Mouse (Mus musculus): ENCODE data around the gene Atg2b. TPM values are rescaled to one million over a fixed set of nuclear protein-coding genes. Genes with fewer than 3 reads are reported as not detected.

Atg2b gene
- polyA plus RNA-seq (2015; fragmentation: Nextera tagmentation; extraction: Ambion mirVana) = 12.8 and 13.1 TPM in 2 replicates

GRCm38 (mm10) chr12:105685001-105685691, at the start of gene Atg2b:
Gene Atg2b (minus strand): TSS chr12:105685211.
- peak; percentile 93 for ATAC-seq (ENCODE audit: low FRiP score)
- peak within 1 kb of the TSS; percentile 89 for H3K4me2 ChIP-seq
- peaks cover 39% of the 10 kb centered on the region for H3K4me1 ChIP-seq (replicated peaks)
- peak within 1 kb of the TSS; percentile 92 for H3K9ac ChIP-seq
- peak within 1 kb of the TSS; percentile 95 for H3K27ac ChIP-seq
- no peaks in the 10 kb centered on the region for H3K27me3 ChIP-seq
- peaks cover 19% of the 10 kb centered on the region for H3K36me3 ChIP-seq
- H3K9me3 ChIP-seq = no peaks in the 10 kb centered on the region
- under 1% methylated on average over 73 of the region's 73 CpGs for WGBS
- peak within 1 kb of the TSS; percentile 95 for H3K4me3 ChIP-seq

DNA sequence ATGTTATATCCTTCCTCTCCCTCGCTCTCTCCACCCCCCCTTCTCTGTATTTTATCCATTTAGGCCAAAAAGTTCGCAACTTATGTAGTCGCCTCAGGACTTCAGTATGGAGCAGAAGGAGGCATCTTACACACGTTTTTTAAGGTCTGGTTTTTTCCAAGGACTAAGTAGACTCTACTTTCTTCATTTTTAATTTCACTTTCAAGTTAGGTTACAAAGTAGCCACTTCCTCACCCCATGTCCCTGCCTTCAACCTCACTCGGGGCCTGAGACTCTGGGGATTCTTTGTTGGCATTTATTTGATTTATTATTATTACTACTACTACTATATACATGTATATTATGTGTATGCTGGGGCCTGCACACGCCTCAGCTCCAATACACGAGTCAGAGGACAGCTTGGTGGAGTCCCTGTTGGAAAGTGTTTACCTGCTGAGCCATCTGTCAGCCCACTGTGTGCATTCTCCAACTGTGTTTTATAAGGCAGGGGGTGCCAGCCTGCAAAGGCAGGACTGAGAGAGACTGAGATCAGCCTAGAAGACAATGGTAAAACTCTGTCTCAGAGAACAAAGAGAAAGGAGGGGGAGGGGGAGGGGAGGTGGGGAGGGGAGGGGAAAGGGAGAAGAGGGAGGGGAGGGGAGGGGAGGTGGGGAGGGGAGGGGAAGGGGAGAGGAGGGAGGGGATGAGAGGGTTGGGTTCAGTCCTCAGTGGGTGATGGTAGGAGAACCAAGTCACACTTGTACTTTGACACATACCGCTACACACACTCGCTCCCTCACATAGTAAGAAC, 48.6 kb upstream of the Atg2b start:
- no peak overlapping the region for H3K9ac ChIP-seq
- H3K27me3 ChIP-seq = no peaks in the 10 kb centered on the region
- WGBS = 69% methylated on average over 9 of the region's 9 CpGs
- ATAC-seq (ENCODE audit: low FRiP score) = no peak
- no peaks in the 10 kb centered on the region for H3K9me3 ChIP-seq
- H3K4me3 ChIP-seq = no peak overlapping the region
- H3K4me2 ChIP-seq = no peak overlapping the region
- H3K27ac ChIP-seq = no peak overlapping the region
- H3K4me1 ChIP-seq (replicated peaks) = no peaks in the 10 kb centered on the region
- H3K36me3 ChIP-seq = no peaks in the 10 kb centered on the region

GRCm38 (mm10) chr12:105730851-105731460, 45.9 kb upstream of the Atg2b start:
- no peaks in the 10 kb centered on the region for H3K9me3 ChIP-seq
- no peak overlapping the region for H3K4me3 ChIP-seq
- ATAC-seq (ENCODE audit: low FRiP score) = no peak
- no peak overlapping the region for H3K27ac ChIP-seq
- no peaks in the 10 kb centered on the region for H3K27me3 ChIP-seq
- no peak overlapping the region for H3K9ac ChIP-seq
- H3K4me1 ChIP-seq (replicated peaks) = no peaks in the 10 kb centered on the region
- 83% methylated on average over 6 of the region's 6 CpGs for WGBS
- no peak overlapping the region for H3K4me2 ChIP-seq
- no peaks in the 10 kb centered on the region for H3K36me3 ChIP-seq

- H3K4me1 ChIP-seq (replicated peaks) = no peaks in the 10 kb centered on the region
- H3K36me3 ChIP-seq = no peaks in the 10 kb centered on the region
- H3K27me3 ChIP-seq = no peaks in the 10 kb centered on the region
- ATAC-seq (ENCODE audit: low FRiP score) = no peak
- no peak overlapping the region for H3K4me2 ChIP-seq
- H3K27ac ChIP-seq = no peak overlapping the region
- 31% methylated on average over 8 of the region's 8 CpGs for WGBS
- H3K4me3 ChIP-seq = no peak overlapping the region
- H3K9me3 ChIP-seq = no peaks in the 10 kb centered on the region
- no peak overlapping the region for H3K9ac ChIP-seq
Observed at GRCm38 (mm10) chr12:105727964-105728363, 43.0 kb upstream of the Atg2b start.

- Histone ChIP-seq H3K36me3 (no peaks in the 10 kb centered on the region), H3K9ac (no peak overlapping the region), H3K9me3 (no peaks in the 10 kb centered on the region), H3K4me2 (no peak overlapping the region), H3K27me3 (no peaks in the 10 kb centered on the region), H3K27ac (no peak overlapping the region), H3K4me3 (no peak overlapping the region), H3K4me1 (replicated peaks) (no peaks in the 10 kb centered on the region)
- no peak for ATAC-seq (ENCODE audit: low FRiP score)
- 93% methylated on average over 3 of the region's 3 CpGs for WGBS
Observed at GRCm38 (mm10) chr12:105727268-105727667, 42.3 kb upstream of the Atg2b start.

DNA sequence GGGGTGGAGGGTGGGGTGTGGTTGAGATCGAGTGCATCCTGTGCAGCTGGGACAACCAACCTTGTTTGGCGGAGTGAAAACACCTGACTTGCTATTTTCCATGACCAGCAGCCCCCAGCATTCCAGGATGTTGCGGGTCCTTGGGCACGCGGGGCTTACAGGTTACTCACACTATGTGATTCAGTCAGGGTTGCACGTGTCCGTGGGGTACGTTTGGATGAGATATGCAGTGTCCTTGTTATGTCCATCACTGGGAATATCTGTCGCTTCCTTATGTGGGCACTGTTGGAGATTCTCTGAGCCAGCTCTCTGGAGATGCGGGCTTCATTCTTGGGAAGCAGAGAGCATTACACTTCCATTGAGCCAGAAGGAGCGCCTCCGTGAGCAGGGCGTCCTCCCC, 40.7 kb upstream of the Atg2b start:
- H3K9me3 ChIP-seq = no peaks in the 10 kb centered on the region
- no peaks in the 10 kb centered on the region for H3K27me3 ChIP-seq
- 84% methylated on average over 13 of the region's 13 CpGs for WGBS
- no peak overlapping the region for H3K27ac ChIP-seq
- ATAC-seq (ENCODE audit: low FRiP score) = no peak
- no peak overlapping the region for H3K9ac ChIP-seq
- H3K4me2 ChIP-seq = no peak overlapping the region
- peaks cover 14% of the 10 kb centered on the region for H3K4me1 ChIP-seq (replicated peaks)
- no peak overlapping the region for H3K4me3 ChIP-seq
- no peaks in the 10 kb centered on the region for H3K36me3 ChIP-seq

- 46% methylated on average over 1 of the region's 1 CpGs for WGBS
- Histone ChIP-seq H3K4me2 (no peak overlapping the region), H3K4me3 (no peak overlapping the region), H3K9ac (no peak overlapping the region), H3K9me3 (no peaks in the 10 kb centered on the region), H3K27ac (no peak overlapping the region), H3K27me3 (no peaks in the 10 kb centered on the region), H3K36me3 (no peaks in the 10 kb centered on the region), H3K4me1 (replicated peaks) (peaks cover 15% of the 10 kb centered on the region)
- no peak for ATAC-seq (ENCODE audit: low FRiP score)
Observed at GRCm38 (mm10) chr12:105724616-105725015, 39.6 kb upstream of the Atg2b start.

GRCm38 (mm10) chr12:105722657-105723056, 37.6 kb upstream of the Atg2b start:
- Histone ChIP-seq H3K27ac (no peak overlapping the region), H3K4me1 (replicated peaks) (peaks cover 15% of the 10 kb centered on the region), H3K4me3 (no peak overlapping the region), H3K9ac (no peak overlapping the region), H3K4me2 (no peak overlapping the region), H3K9me3 (no peaks in the 10 kb centered on the region), H3K27me3 (no peaks in the 10 kb centered on the region), H3K36me3 (no peaks in the 10 kb centered on the region)
- 4% methylated on average over 5 of the region's 5 CpGs for WGBS
- ATAC-seq (ENCODE audit: low FRiP score) = 0 out of 2 replicates have a peak, but pooled peaks have one; percentile 52

DNA sequence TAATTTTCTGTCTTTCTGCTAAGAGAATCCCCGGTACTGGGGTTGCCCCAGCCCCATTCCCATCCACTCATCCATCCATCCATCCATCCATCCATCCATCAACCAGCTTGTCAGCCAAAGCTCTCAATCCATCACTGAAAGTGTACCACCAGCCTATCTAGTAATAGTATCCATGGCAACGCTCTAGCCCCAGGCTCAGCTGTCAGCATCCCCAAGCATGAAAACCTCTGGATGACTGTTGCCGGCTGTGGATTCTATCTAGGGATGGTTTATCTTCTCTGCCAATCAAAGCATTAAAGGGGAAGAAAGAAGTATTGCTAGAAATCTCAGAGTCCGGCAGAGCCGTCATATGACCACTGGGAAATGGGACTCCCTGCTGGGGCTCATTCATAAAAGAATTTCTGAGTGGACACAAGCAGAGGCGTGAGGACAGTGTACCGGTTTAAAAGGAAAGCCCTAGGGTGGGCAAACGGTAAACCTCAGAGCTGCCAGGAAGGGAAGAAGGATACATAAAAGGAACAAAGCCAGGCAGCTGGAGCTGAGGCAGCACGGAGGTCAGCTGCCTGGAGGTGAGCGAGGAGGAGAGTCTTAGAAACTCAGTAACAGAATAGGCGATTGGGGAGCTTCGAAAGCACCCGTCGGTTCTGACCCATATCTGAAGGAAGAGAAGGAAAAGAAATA, 36.6 kb upstream of the Atg2b start:
- Histone ChIP-seq H3K4me1 (replicated peaks) (peaks cover 15% of the 10 kb centered on the region), H3K4me2 (peak overlapping the region; percentile 8), H3K9ac (peak overlapping the region; percentile 7; the same call in 1 of the 2 replicates), H3K27me3 (no peaks in the 10 kb centered on the region), H3K4me3 (no peak overlapping the region), H3K9me3 (no peaks in the 10 kb centered on the region), H3K27ac (peak overlapping the region; percentile 81), H3K36me3 (no peaks in the 10 kb centered on the region)
- WGBS = 29% methylated on average over 14 of the region's 14 CpGs
- peak; percentile 71; the same call in 1 of the 2 replicates for ATAC-seq (ENCODE audit: low FRiP score)

GRCm38 (mm10) chr12:105720196-105720595, 35.2 kb upstream of the Atg2b start:
- no peak overlapping the region for H3K4me2 ChIP-seq
- no peak overlapping the region for H3K4me3 ChIP-seq
- ATAC-seq (ENCODE audit: low FRiP score) = no peak
- H3K4me1 ChIP-seq (replicated peaks) = peaks cover 15% of the 10 kb centered on the region
- H3K36me3 ChIP-seq = no peaks in the 10 kb centered on the region
- no peaks in the 10 kb centered on the region for H3K27me3 ChIP-seq
- H3K9ac ChIP-seq = no peak overlapping the region
- WGBS = 58% methylated on average over 3 of the region's 3 CpGs
- no peak overlapping the region for H3K27ac ChIP-seq
- no peaks in the 10 kb centered on the region for H3K9me3 ChIP-seq

DNA sequence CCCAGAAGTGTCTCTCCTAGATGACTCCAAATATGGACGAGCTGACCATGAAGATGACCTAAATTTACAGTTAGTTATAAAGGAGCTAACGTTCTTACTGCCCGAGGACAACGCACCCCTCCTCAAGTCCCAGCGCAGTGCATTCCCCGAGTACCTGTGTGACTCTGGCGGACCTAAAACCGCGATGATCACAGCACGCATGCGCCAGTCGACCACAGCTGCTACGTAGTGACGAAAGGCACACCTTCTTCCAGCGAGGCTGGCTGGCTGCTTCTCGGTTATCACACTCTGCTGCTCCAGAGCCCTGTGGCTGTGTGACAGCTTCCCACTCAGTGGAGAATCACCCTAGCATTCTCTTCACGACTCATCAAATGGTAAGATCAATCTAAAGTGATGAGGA, 33.6 kb upstream of the Atg2b start:
- no peak overlapping the region for H3K27ac ChIP-seq
- no peak for ATAC-seq (ENCODE audit: low FRiP score)
- H3K4me3 ChIP-seq = no peak overlapping the region
- H3K9ac ChIP-seq = no peak overlapping the region
- no peaks in the 10 kb centered on the region for H3K27me3 ChIP-seq
- peak overlapping the region; percentile 23; the same call in 1 of the 2 replicates for H3K4me2 ChIP-seq
- H3K36me3 ChIP-seq = no peaks in the 10 kb centered on the region
- H3K9me3 ChIP-seq = no peaks in the 10 kb centered on the region
- 64% methylated on average over 17 of the region's 17 CpGs for WGBS
- H3K4me1 ChIP-seq (replicated peaks) = peaks cover 15% of the 10 kb centered on the region

All from hindbrain, embryonic 13.5 days (tissue).